Mouse (Mus musculus) gastrocnemius, adult 8-10 months (tissue): ENCODE data around the gene Elmo1. TPM values are rescaled to one million over a fixed set of nuclear protein-coding genes. Genes with fewer than 3 reads are reported as not detected.

ENCODE experiments used
- DNase-seq, 2 experiments: peaks; one replicate each; pipeline ENCODE4 v3.0.0; 2022; ENCODE audit warnings: low spot score in 2 of 2
- total RNA-seq, 4 experiments: library from RNA; stranded (reverse); gene quantifications; 2 replicates each; pipeline ENCODE4 v1.2.4; 2022

Gene Elmo1
- total RNA-seq, 4 experiments from 2014 or later = 1.3 to 3.7 (median 2.4) TPM

DNA sequence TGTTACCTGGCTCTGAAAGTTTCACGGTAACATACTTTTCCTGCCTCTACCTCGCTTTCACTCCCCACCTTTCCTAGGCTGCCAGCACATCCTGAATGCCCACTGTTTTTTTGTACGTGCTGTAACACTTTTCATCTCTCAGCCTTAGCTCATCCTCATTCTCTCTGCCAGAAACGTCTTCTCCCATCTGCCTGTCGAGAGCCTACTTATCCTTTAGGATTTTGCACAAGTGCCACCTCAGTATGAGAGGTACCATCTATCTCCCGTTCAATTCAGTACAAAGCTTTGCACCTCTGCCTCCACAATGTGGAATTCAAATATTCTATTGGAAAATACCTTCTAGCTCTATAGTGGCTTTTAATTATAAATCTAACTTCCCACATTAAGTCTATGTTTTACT, 369.7 kb downstream of the Elmo1 start:
- no peak for DNase-seq

DNA sequence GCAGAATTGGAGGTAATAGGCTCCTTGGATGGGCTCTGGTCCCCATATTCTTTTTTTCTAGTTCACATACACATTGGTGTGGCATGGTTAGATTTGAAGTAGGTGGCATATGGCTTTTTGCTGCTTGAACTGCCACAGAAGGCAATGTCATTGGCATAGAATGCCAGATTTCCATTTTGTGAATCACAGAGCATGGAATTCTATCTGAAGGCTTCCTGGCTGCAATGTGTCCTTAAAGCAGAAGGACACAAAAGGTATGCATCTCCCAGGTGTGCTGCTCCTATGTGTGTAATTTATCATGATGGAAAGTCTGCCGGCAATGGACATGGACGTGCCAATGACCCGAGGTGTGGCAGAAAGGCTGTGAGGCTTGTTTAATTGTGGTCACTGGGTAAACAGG, 371.2 kb downstream of the Elmo1 start:
- DNase-seq = no peak

DNA sequence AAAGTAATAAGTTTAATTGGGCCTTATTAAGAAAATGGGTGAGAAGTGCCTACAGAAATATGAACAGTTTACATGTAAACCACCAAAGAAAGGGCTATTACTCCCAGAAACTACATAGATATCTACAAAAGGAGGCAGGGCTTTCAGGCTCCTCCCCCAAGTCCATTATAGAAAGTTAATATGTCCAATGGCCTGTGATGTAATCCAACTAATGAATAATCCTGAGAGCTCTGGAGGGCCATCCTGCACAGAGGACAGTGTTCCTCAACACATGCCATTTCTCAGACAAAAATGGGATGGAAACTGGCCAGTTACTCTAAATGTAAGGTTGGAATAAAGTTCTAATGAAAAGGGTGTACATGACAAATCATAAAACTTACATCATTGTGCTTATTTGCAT, 373.8 kb downstream of the Elmo1 start:
- DNase-seq = no peak

- no peak for DNase-seq
These were observed 377.0 kb downstream of the Elmo1 start for GRCm38 (mm10) chr13:20467381-20467780.

DNA sequence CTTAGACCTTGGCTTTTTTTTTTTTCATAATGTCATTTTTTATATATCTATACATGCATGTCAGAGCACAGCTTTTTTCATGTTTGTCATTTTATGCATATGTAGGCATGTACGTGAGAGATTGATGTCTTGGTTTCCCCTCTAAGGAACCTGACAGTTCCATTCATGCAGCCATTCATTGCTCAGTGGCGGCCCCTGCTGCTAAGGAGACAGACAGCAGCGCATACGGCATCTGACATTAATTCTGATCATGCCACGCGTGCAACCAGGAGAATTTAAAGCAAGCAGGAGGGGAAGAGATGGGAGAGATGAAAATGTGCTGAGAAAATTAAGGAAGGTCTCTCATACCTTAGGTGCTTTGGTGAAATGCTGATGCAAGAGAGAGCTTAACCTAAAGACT, 381.3 kb downstream of the Elmo1 start:
- DNase-seq = peak; percentile 14 to 21

GRCm38 (mm10) chr13:20472301-20472831, 382.0 kb downstream of the Elmo1 start:
- no peak for DNase-seq

- no peak for DNase-seq
These were observed 382.6 kb downstream of the Elmo1 start for GRCm38 (mm10) chr13:20472891-20473539.

- DNase-seq = no peak
These were observed 383.3 kb downstream of the Elmo1 start for GRCm38 (mm10) chr13:20473641-20474078.

GRCm38 (mm10) chr13:20474600-20474999, 384.2 kb downstream of the Elmo1 start:
- DNase-seq = no peak

GRCm38 (mm10) chr13:20481805-20482204, 391.4 kb downstream of the Elmo1 start:
- no peak for DNase-seq

DNA sequence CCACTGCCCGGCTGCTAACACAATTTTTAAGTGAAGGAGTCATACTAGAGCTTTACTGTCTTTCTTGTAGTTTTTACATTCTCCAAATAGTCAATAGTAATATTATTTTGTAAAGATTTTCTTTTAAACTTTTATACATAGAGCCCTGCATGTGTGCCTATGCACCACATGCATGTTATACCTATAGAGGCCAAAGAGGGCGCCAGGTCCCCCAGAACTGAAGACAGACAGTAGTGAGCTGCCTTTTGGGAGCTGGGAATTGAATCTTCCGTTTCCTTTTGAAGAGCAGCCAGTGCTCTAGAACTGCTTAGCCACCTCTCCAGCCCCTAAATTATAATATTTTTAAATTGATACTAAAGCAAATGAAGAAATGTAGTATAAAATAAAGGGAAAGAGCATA, 398.7 kb downstream of the Elmo1 start:
- no peak for DNase-seq

GRCm38 (mm10) chr13:20489698-20490417, 399.5 kb downstream of the Elmo1 start:
- DNase-seq = no peak

DNA sequence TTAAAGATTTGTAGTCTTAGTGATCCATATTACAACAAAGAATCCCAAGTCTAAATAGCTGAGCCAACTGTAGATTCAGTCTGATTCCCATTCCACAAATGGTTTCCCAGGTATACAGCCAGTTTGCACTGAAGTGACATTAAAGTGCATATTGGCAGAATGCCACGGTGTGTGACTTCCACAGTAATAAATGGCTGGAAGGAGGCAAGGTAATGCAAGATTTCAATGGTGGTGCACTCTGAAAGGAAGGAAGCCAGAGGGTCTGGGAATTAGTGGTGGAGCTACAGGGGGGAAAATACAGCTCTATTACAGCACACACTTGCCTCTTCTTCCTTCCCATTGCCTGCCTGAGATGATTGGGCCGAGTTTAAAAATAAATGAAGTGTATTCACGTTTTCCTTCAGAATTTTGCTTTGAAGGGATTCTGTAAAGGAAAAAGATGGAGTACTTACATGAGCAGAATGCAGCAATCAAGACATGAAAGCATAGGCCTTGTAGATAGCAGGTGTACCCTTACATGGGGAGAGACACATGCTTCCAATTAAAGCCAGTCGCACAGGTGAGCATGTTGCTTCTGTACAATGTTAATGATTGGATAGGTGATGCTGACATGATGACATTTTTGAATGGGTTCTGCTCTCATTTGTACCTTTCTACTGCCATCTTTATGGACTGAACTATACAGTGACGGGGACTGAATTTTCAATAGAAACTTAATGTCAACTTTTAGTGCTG, 400.6 kb downstream of the Elmo1 start:
- no peak for DNase-seq

DNA sequence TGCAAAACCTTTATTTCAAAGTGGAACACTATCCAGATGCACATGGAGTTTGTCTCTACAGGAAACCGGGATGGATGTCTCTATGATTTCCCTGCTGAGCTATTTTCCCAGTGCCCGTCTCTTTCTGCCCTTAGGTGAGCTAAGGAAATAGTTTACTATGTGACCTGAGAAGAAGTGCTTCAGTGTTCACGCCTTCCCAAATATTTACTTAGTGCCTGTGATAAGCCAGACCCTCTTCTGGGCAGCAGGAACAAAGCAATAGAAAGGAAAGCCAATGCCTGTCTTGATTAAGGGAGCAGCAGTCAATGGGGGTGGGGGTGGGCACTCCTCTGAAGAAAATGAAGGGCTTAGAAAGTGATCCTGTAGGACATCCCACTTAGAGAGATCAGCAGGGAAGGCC, 401.3 kb downstream of the Elmo1 start:
- no peak for DNase-seq

GRCm38 (mm10) chr13:20494047-20494739, 403.8 kb downstream of the Elmo1 start:
- DNase-seq = no peak

DNA sequence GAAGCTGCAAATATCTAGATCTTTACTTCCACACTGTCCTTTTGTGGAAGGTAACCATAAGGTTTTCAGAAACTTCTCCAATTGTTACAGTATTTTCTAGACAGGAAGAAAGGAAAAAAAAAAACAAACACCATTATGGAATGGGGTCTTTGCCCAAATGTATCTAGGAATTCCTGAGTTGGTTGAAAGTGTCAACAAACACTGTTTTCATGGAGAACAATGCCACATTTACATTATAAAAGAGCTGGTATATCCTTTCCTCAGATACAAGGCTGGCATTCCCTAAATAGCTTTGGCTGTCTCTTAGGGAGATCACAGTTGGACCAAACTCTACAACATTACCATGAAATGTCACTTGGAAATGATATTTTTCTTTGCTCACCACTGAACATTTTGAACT, 411.5 kb downstream of the Elmo1 start:
- no peak for DNase-seq

GRCm38 (mm10) chr13:20503371-20503770, 413.0 kb downstream of the Elmo1 start:
- DNase-seq = no peak

- no peak for DNase-seq
These were observed 417.2 kb downstream of the Elmo1 start for GRCm38 (mm10) chr13:20507381-20508129.

DNA sequence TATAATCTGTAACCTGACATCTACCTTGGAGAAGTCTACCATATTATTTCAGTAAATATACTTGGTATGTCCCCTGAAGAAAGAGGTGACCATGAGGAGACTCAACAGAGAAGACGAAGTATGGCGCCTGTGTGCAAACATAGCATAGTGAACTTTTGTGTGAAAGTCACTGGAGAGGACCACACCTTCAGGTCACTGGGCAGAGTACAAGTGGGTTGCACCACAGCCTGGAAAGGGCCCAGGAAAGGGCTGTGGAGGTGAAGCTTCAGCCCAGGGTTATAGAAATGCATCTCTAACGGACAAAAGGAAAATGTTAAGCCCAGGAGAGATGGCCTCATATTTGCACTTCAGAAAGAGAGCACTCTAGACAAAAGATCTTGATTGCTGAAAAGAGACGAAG, 420.6 kb downstream of the Elmo1 start:
- DNase-seq = no peak

DNA sequence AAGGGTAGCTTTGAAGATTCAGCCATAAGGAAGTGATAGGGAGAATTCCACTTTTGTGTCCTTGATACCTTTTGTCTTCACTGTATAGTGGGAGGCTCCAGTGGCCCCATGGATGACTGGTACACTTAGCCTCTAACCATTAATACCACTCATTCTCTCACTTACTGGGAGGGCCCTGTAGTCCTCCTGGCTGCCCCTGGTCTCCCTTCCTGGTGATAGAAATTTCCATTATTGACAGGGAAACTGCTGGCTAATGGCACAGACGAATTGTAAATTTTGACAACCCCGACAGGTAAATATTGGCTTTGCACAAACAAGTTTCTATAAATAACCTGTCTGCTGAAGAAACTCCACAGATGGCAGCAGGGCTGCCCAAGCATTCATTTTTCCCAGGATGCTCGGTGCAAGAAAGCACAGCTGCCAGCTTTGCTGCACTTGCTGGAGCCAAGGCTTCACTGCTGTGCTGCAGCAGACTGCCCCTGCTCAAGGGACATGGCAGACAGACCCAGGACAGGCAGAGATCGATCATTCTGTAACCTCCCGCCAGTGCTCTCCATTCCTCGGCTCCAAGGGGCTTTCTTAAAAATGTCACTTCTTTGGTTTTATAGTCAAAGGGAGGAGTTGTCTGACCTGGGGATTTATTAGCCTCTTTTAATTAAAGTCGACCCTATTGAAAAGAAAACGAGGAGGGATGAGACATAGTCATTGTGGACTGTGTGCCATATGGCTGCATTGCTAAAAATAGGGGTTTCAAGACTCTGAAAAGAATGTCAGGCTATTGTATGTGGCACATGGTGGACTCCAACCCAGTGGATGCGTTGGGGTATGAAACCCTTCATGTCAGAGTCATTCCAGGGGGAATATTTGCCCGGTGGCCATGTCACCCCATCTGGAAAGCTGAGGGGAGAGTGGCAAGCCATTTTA, 422.2 kb downstream of the Elmo1 start:
- DNase-seq = no peak
